Mouse (Mus musculus) spleen, adult 2 months (tissue): ENCODE results near the gene Erc2. TPM values are rescaled to one million over a fixed set of nuclear protein-coding genes. Genes with fewer than 3 reads are reported as not detected.

Source experiments
- DNase-seq, 2 experiments: peaks; one replicate each; pipeline versions ENCODE4 v3.0.0 to v3.0.0-alpha.2; 2012 to 2021; ENCODE audit warnings: low spot score in 2 of 2, low read depth in 1 of 2
- H3K27ac ChIP-seq: fragments of 200-500 bp; 2 replicates; pipeline ENCODE4 v1.5.1; 2012; ENCODE audit warnings: low read length, inconsistent platforms; ENCODE audit not compliant: insufficient read depth
- H3K27me3 ChIP-seq: fragments of 200-500 bp; 2 replicates; pipeline ENCODE4 v1.6.1; 2012; ENCODE audit warnings: mild to moderate bottlenecking, moderate library complexity, low read length, inconsistent platforms; ENCODE audit not compliant: control insufficient read depth, insufficient read depth
- H3K36me3 ChIP-seq: fragments of 200-500 bp; 2 replicates; pipeline ENCODE4 v1.6.1; 2012; ENCODE audit warnings: mild to moderate bottlenecking, low read length, inconsistent platforms; ENCODE audit not compliant: control insufficient read depth, insufficient read depth
- H3K4me1 ChIP-seq: fragments of 200-500 bp; 2 replicates; pipeline ENCODE4 v1.6.1; 2011; ENCODE audit warnings: inconsistent platforms; ENCODE audit not compliant: control insufficient read depth, insufficient read depth, insufficient read length
- H3K4me3 ChIP-seq: fragments of 200-500 bp; 2 replicates; pipeline ENCODE4 v1.5.1; 2011; ENCODE audit warnings: mild to moderate bottlenecking, inconsistent platforms; ENCODE audit not compliant: insufficient read depth, insufficient read length; ENCODE audit errors: extremely low read depth
- CTCF ChIP-seq: fragments of 200-500 bp; IDR thresholded peaks from 2 replicates; pipeline ENCODE4 v1.5.1; 2011; ENCODE audit warnings: mild to moderate bottlenecking, inconsistent platforms; ENCODE audit not compliant: insufficient read depth, insufficient read length, insufficient replicate concordance; ENCODE audit errors: extremely low read depth
- POLR2A ChIP-seq: fragments of 200-500 bp; IDR thresholded peaks from 2 replicates; pipeline ENCODE4 v1.6.1; 2011; ENCODE audit warnings: low read depth, low read length, inconsistent platforms
- WGBS: fragments of 180-500 bp; shearing (Covaris S2); methylation state at CpG from one replicate; pipeline ENCODE4 v1.1.7; 2018; 5-methylcytosine and 5-hydroxymethylcytosine counted together
- polyA plus RNA-seq: library from polyadenylated mRNA; depleted of rRNA; stranded (reverse); fragments of >200 nt; gene quantifications from 2 replicates; pipeline ENCODE4 v1.2.3, GENCODE M21; 2012; rRNA removed

Gene Erc2
- polyA plus RNA-seq, 1 experiment: 0.11 TPM

DNA sequence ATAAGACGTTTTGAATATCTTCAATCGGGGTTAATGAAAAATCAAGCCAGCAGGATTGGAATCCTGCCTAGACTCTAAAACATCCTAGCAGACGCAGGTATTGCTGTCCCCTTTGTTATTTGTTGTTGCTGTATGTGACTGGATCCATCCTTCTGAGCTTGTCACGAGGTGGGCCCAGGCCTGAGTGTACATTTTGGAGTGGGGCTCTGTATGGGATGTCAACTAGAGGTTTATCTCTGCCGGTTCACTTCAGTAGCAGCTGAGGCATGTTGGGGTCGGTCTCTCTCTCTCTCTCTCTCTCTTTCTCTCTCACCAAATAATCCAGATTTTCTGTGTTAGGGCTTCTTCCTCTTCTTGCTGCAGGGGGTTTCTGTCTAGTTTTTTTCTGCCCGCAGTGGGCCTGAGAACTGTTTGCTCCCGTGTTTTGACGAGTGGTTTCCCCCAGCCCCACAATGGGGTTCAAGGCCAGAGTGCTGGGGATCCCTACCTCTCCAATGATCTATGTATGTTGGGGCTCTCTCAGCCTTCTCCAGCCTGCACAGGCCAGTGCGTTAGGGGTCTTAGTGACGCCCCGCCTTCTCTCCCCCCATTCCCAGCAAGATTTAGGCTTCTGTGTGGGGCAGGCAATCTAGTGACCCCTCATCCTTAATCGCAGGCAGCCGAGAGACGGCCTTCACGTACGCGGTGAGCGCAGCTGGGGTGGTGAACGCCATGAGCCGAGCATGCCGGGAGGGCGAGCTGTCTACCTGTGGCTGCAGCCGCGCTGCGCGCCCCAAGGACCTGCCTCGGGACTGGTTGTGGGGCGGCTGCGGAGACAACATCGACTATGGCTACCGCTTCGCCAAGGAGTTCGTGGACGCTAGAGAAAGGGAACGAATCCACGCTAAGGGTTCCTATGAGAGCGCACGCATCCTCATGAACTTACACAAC is 895.7 kb downstream of the Erc2 start:
- no peak for DNase-seq
- no peaks in the 10 kb centered on the region for H3K4me1 ChIP-seq
- no peak for TF ChIP-seq CTCF
- no peak for TF ChIP-seq POLR2A
- H3K4me3 ChIP-seq: no peak overlapping the region
- no peaks in the 10 kb centered on the region for H3K27me3 ChIP-seq
- H3K27ac ChIP-seq: no peak overlapping the region
- H3K36me3 ChIP-seq: no peaks in the 10 kb centered on the region
- 90% methylated on average over 39 of the region's 39 CpGs for WGBS

DNA sequence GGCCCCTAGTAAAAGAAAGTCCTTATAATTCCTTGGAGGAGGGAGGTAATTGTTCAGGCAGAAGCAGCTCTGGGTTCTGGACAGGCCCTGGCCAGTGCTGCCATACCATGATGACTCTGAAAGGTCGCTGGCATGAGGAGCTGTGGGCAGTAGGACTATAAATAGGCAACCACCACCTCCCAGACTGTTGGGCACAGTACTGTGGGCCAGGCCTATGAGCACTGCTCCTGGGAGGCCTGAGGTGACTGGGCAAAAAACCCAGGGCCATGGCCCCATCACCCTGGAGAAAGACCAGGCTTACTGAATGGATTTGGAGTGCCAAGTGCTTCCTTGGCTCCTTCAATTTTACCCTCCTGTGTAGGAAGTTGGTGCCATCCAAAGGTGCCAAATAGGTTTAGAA is 898.9 kb downstream of the Erc2 start:
- no peak for DNase-seq
- TF ChIP-seq CTCF (no peak), POLR2A (no peak)
- H3K4me1 ChIP-seq: no peaks in the 10 kb centered on the region
- no peaks in the 10 kb centered on the region for H3K36me3 ChIP-seq
- H3K4me3 ChIP-seq: no peak overlapping the region
- no peak overlapping the region for H3K27ac ChIP-seq
- no peaks in the 10 kb centered on the region for H3K27me3 ChIP-seq
- 71% methylated on average over 1 of the region's 1 CpGs for WGBS

GRCm38 (mm10) chr14:28522611-28523010 is 900.4 kb downstream of the Erc2 start:
- no peak for DNase-seq
- no peak overlapping the region for H3K4me3 ChIP-seq
- 87% methylated on average over 21 of the region's 21 CpGs for WGBS

GRCm38 (mm10) chr14:28525566-28525965 is 903.3 kb downstream of the Erc2 start:
- H3K36me3 ChIP-seq: no peaks in the 10 kb centered on the region
- no peaks in the 10 kb centered on the region for H3K27me3 ChIP-seq
- DNase-seq: no peak
- no peaks in the 10 kb centered on the region for H3K4me1 ChIP-seq
- H3K27ac ChIP-seq: no peak overlapping the region
- TF ChIP-seq CTCF (no peak), POLR2A (no peak)
- no peak overlapping the region for H3K4me3 ChIP-seq
- 86% methylated on average over 1 of the region's 1 CpGs for WGBS

More at GRCm38 (mm10) chr14:28522611-28523010, 900.4 kb downstream of the Erc2 start:
- TF ChIP-seq CTCF: no peak
- H3K4me1 ChIP-seq: no peaks in the 10 kb centered on the region
- no peaks in the 10 kb centered on the region for H3K36me3 ChIP-seq
- H3K27me3 ChIP-seq: no peaks in the 10 kb centered on the region
- no peak overlapping the region for H3K27ac ChIP-seq

Other genes with a start within 250 kb of the Erc2 start
- 4.3 and 4.6 TPM in 2 replicates for gene Fam208a, start 193.6 kb upstream of the Erc2 start, polyA plus RNA-seq
- 1.0 and 1.4 TPM in 2 replicates for gene Ccdc66, start 114.0 kb upstream of the Erc2 start, polyA plus RNA-seq